Mouse (Mus musculus) liver, embryonic 12.5 days (tissue): ENCODE measurements around the gene Mpo. TPM values are rescaled to one million over a fixed set of nuclear protein-coding genes. Genes with fewer than 3 reads are reported as not detected.

Experiments
- microRNA counts: library from miRNA; unstranded; fragments of <30 nt; microRNA quantifications from one replicate; lab custom pipeline; 2017
- microRNA-seq: library from miRNA; unstranded; fragments of <30 nt; microRNA quantifications from one replicate; pipeline ENCODE4, GENCODE M21; 2017
- polyA plus RNA-seq: library from polyadenylated mRNA; unstranded; fragments of >200 nt; fragmentation: Nextera tagmentation; extraction: Ambion mirVana; gene quantifications from 2 replicates; pipeline ENCODE4 v1.2.1, GENCODE M21; 2016

Gene Mpo
- polyA plus RNA-seq, 1 experiment from 2014 or later, result 209 TPM

MicroRNA genes within 50 kb of the gene (microRNA counts, 519-probe panel; counts per million panel counts)
- 8,380 counts per million, percentile 99 among the panel's probes with 10 or more counts for microRNA mmu-miR-142-3p (lab: Ali Mortazavi, UCI)
- microRNA mmu-miR-142-5p (lab: Ali Mortazavi, UCI), result 4,960 counts per million, percentile 85 among the panel's probes with 10 or more counts

Small RNA genes lying within 50 kb of the gene (microRNA-seq; reads per million reads assigned to microRNA genes)
- gene Mir142 (not detected), gene Mir142b (not detected)

Other genes with a start within 250 kb of the Mpo start
- not detected in 2 replicates for gene Gm11492, start 226.9 kb upstream of the Mpo start, polyA plus RNA-seq
- 10.0 and 10.1 TPM in 2 replicates for gene Sept4, start 224.7 kb upstream of the Mpo start, polyA plus RNA-seq
- gene Mtmr4, start 201.4 kb upstream of the Mpo start, polyA plus RNA-seq, result 17.5 and 19.3 TPM in 2 replicates
- 0.02 and 0.05 TPM in 2 replicates for gene Hsf5, start 176.4 kb upstream of the Mpo start, polyA plus RNA-seq
- 5.3 and 6.9 TPM in 2 replicates for gene Rnf43, start 130.9 kb upstream of the Mpo start, polyA plus RNA-seq
- 207 and 209 TPM in 2 replicates for gene Supt4a, start 56.0 kb upstream of the Mpo start, polyA plus RNA-seq
- 5.9 and 6.2 TPM in 2 replicates for gene Tspoap1, start 33.0 kb upstream of the Mpo start, polyA plus RNA-seq
- not detected in 2 replicates for gene Lpo, start 34.7 kb downstream of the Mpo start, polyA plus RNA-seq
- gene Mks1, start 59.6 kb downstream of the Mpo start, polyA plus RNA-seq, result 3.9 and 4.3 TPM in 2 replicates
- 1.3 and 3.8 TPM in 2 replicates for gene Epx, start 82.0 kb downstream of the Mpo start, polyA plus RNA-seq
- gene Olfr462, start 98.7 kb downstream of the Mpo start, polyA plus RNA-seq, result not detected in 2 replicates
- gene Olfr463, start 103.8 kb downstream of the Mpo start, polyA plus RNA-seq, result not detected in 2 replicates
- not detected in 2 replicates for gene Olfr464, start 127.4 kb downstream of the Mpo start, polyA plus RNA-seq
- 14.3 and 15.5 TPM in 2 replicates for gene Dynll2, start 194.0 kb downstream of the Mpo start, polyA plus RNA-seq